Mouse (Mus musculus) gastrocnemius, adult 8-10 months (tissue): ENCODE measurements around the gene 1700001J03Rik. TPM values are rescaled to one million over a fixed set of nuclear protein-coding genes. Genes with fewer than 3 reads are reported as not detected.
"Not testable (repeated sequence)": the region's sequence is repeated elsewhere in the genome, so short reads cannot be mapped to it uniquely, and the experiment has no call there.

Source experiments
- DNase-seq, 2 experiments: peaks; one replicate each; pipeline ENCODE4 v3.0.0; 2022; ENCODE audit warnings: low spot score in 2 of 2
- total RNA-seq, 4 experiments: library from RNA; stranded (reverse); gene quantifications; 2 replicates each; pipeline ENCODE4 v1.2.4; 2022

1700001J03Rik gene
- 1 to 10 TPM in 2 of 4 experiments, under 1 TPM in 2; 0.54 to 1.6 (median 1.0) TPM for total RNA-seq

GRCm38 (mm10) chr5:146185204-146185603 is at the start of gene 1700001J03Rik:
1700001J03Rik (minus strand) TSS chr5:146185304.
- DNase-seq, result not testable (repeated sequence)

- no peak for DNase-seq
Measured at GRCm38 (mm10) chr5:146234336-146234735, 49.2 kb upstream of the 1700001J03Rik start.

DNA sequence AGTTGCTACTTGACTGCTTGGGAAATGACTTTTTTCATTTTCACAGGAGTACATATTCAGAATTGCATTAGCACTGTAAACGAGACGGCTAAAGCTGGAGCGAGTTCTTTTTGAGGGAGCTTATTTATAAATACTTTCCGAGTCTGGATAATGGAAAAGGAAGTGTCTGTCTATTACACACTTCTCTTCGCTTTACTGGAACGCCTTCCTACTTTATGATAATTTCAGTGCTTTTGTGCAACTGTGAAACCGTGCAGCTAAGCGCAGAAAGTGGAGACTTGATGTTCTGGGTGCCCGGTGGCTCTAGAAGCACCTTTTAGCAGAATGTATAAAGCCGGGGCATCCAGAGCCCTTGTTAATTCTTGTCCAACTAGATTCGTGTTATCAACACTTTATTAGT is 47.7 kb upstream of the 1700001J03Rik start:
- no peak for DNase-seq

- no peak for DNase-seq
Measured at GRCm38 (mm10) chr5:146232056-146232675, 47.1 kb upstream of the 1700001J03Rik start.

GRCm38 (mm10) chr5:146231655-146231996 is 46.5 kb upstream of the 1700001J03Rik start:
- DNase-seq, result no peak

DNA sequence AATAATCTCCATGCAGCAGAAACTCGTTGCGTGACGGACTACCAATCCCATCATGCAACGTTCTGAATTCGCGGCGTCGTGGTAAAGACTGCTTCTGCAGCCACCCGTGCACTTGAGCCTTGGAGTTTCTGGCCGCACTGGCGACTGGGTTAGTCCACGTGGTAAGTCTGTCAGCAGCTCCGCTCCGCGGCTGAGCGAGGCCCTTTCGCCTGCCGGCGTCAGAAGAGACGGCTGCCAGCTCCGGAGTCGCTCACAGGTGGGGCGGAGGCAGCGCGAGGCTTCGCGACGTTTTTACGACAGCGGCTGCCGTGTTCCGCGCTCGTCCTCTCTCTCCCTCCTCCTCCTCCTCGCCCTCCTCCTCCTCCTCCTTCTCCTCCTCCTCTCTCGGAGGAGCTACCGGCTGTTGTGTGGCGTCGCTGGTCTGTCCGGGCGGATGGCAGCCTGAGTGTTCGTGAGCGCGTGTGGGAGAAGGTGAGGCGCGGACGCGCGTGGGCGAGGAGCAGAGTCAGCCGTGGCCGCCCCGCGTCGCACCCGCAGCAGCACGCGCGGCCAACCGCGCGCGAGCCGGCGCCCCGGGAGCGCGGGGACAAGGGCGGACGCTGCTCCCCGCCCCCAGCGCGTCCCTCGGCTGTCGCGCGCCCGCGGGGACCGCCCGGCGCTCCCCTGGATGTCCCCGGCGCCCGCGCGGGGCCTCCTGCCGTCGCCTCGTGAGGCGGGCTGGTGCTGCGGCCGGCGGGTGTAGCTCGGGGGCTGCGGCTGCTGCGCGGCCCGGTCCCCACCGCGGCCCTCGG is 46.0 kb upstream of the 1700001J03Rik start, which contains the start of gene Cdk8:
Cdk8 (plus strand) TSS at position 367 of the 791 bp plus-strand sequence.
- peak; percentile 80 to 91 for DNase-seq

DNA sequence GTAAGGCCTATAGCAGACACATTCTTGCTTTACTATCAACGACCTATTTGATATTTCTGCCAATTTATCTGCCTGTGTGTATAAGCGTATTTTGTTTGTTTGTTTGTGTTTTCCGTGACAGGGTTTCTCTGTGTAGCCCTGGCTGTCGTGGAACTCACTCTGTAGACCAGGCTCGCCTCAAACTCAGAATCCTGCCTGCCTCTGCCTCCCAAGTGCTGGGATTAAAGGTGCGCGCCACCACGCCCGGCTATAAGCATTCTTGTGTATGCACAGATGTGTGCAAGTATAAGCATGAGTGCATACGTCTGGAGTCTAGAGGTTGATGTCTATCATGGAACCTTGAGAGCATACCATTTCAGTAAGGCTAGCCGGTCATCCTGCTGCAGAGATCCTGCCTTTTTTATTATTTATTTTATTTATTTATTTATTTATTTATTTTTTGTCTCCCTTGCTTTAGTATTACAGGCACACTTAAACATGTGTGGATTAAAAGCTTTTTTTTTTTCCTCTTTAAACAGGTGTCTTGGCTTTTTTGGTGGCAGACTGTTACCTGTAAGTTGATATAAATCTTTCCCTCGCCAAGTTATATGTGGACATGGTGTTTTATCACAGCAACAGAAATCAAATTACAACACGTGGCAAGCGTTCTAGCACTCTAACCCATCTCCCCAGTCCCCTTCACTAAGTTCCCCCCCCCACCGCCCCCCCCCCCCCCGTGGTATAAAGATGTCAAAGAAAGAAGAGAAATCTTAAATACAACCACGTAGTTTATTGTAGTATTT is 45.0 kb upstream of the 1700001J03Rik start:
- no peak for DNase-seq

DNA sequence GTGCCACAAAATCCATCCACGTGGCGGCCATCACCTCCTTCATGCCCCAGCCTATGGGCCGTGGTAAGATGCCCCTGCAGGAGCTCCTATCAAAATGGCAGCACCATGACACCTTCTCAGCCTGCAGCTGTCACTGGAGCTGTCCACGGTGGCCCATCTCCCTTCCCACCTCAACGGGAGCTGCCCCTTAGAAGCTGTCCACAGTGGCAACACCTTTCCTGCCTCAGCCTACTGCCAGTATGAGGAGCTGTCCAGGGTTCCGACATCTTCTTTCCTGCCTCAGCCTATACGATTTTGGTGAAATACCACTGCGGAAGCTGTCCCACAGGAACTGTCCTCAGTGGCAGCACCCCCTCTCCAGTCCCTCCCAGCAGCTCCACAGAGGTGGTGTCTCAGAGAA is 42.4 kb upstream of the 1700001J03Rik start:
- DNase-seq, result no peak

GRCm38 (mm10) chr5:146223786-146224185 is 38.7 kb upstream of the 1700001J03Rik start:
- DNase-seq, result no peak

DNA sequence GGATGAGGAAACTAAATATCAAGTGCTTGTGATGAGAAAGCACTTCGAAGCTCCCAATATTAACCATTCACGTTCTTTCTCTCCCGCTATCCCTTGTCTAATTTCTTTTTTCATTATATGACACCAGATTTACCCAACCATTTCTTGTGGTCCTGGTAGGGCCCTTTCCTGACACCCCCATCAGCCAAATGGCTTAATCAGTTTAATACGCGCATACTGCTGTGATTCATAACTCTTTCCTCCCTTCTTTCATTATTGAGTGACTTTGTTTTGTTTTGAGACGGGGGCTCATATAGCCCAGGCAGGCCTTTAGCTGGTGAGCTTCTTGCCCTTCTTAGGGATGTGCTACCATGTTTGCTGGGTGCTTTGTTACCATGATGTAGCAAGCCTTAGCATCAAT is 36.6 kb upstream of the 1700001J03Rik start:
- DNase-seq, result no peak

GRCm38 (mm10) chr5:146220879-146221714 is 36.0 kb upstream of the 1700001J03Rik start, which contains the start of gene Rnf6:
Rnf6 (minus strand) TSS chr5:146221555.
- peak; percentile 89 to 94 for DNase-seq

DNA sequence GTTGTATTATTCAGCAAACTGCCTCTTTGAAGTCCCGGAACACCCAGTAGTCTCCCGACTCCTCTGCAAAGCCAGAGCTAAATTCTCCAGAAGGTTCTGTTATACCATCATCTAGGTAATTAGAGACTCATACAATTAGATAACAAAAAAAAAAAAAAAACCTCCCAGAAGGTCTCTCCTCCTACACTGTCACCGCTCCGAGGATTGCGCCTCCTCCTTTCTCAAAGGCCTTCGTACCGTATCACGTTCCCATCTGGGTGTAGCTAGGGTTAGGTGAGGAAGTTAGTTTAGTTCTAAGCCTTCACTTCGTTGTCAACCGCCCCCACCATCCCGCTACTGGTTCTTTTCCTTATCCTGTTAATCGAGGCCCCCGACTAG is 35.4 kb upstream of the 1700001J03Rik start:
- no peak for DNase-seq

DNA sequence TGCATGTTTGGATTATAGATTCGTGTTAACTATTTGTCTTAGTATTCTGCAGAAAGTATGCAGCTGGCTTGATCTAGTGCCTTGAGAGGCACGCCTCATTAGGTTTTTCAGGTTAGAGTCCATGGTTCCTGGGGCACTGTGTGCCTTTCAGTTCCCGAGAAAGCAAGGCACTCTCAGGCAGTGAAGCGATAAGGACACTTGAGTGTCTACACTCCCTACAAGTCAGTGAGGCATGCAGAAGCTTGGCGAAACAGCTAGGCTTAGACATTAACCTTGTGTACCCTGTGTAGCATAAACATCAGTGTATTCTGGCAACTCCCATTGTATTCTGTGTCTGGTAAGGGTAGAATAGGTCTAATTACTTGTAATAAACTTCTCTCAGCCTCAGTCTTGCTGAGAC is 20.4 kb upstream of the 1700001J03Rik start:
- DNase-seq, result no peak

- no peak for DNase-seq
Measured at GRCm38 (mm10) chr5:146203921-146204320, 18.8 kb upstream of the 1700001J03Rik start.

- DNase-seq, result no peak
Measured at GRCm38 (mm10) chr5:146200580-146200979, 15.5 kb upstream of the 1700001J03Rik start.

GRCm38 (mm10) chr5:146199540-146199939 is 14.4 kb upstream of the 1700001J03Rik start:
- no peak for DNase-seq

DNA sequence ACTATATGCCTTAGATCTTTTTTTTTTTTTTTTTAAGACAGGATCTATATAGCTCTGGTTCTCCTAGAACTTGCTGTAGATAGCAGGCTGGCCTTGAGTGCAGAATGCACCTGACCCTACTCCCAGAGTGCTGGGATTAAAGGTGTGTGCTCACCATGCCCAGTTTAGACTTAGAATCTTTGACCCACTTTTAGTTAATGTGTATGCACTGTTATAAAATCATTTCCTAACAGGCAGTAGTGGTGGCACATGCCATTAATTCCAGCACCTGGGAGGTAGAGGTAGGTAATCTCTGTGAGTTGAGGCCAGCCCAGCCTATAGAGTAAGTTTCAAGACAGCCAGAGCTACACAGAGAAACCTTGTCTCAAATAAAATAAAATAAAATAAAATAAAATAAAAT is 14.0 kb upstream of the 1700001J03Rik start:
- DNase-seq, result no peak

DNA sequence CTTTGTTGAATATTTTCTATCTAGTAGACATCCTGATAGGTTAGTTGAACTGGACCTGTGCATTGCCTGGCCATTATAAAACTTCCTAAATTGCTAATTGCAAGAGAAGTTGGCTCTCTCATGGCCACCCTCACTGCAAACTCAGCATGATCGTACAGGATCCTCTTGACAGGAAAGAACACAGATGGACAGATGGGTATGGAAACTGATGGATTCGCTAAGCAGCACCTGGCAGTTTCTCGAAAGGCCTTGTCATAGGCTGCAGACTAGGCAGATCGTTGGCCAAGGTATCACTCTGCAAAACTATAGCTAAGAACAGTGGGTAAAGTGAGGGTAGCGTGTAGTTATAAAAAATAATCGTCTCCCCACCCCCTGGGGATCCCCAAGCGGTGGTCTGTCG is 8.3 kb upstream of the 1700001J03Rik start:
- no peak for DNase-seq

DNA sequence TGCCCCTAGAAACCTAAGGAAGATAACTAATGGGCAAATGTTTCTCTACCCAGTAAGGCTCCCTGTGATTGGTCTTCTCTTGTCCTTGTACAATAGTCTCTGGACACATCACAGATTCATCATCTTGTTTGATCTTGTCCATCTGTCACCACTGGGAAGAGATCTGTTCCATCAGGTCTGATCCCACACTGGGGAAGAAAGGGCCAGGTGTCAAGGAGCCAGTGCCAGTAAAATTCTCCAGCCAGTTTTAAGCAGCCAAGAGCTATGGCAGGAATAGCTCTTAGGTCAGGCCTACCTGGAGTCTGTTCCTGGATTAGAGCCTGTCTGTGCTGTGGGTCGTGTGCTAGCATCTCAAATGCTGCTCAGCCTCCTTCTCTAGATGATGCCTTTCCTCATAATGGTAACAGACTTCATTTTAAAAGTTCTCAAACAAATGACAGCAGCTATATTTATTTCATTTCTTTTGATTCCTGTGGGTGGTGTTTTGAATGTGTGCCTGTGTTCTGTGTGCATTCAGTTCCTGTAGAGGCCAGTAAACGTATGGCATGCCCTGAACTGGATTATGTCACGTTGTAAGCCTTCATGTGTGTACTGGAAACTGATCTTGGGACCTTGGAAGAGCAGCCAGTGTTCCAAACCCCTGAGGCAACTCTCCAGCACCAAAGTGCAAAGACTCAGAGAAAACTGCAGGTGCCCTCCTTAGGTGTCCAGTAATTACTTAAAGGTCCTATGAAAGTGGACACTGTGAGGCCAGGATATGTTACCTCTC is 5.6 kb upstream of the 1700001J03Rik start:
- DNase-seq, result no peak

DNA sequence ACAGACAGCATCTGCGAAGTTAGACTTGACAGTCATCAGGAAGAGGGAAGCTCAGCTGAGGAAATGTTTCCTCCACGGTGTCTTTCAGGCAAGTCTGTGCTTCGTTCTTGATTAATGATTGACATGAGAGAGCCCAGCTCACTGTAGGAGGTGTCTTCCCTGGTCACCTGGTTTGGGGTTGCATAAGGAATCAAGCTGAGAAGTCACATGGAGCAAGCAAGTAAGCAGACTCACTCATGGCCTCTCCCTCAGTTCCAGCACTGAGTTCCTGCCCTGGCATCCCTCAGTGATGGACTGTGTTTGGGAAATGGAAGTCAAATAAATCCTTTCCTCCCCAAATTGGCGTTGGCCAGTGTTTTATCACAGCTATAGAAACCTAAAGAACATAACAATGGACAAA is 5.0 kb upstream of the 1700001J03Rik start:
- no peak for DNase-seq
